ENCODE assay signal across 9 mouse cellular contexts in the genomic region with DNA sequence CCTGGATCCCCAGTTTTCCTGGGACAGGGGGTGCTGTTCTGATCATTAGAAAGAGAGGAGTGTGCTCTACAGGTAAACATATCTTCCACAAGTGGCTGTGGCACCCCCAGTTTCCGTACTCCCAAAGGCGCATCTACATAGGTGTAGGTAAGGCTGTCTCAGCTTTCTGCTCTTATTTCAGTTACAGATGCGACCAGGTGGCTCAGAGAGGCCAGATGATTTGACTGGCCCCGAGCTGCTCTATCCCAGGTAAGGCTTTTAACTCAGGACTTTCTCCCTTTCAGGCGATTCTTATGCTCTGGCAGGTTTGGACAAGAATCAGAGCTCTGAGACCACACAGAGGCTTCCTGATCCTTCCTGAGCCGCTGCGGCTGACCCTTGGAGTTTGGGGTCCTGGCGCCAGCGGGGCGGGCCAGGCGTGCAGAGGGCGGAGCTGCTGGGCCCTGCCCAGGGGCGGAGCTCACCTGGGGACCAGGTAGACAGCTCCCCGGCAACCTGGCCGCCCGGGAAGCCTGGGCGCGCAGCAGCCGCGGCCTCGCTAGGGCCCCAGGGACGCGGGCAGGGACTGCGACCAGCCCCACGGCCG. TPM values are rescaled to one million over a fixed set of nuclear protein-coding genes. Genes with fewer than 3 reads are reported as not detected.
DNase-seq lines count a peak whose midpoint lies in the region; ATAC-seq and TF ChIP-seq lines count a peak whose summit lies in the region.
"Had no signal": no experiment of that assay in that cellular context is flagged by ENCODE, and none has a peak within 500 bp of the region (broad histone marks: within the 10 kb centered on the region; RNA-seq: fewer than 3 reads in every experiment).

A gene (plus strand): TSS at position 461 of the 586 bp plus-strand sequence.

- H3K4me3 ChIP-seq in intestine, embryonic 15.5 days (replicated peaks), result peak within 1 kb of the TSS; percentile 37
- peak within 1 kb of the TSS; percentile 15 for H3K4me3 ChIP-seq in limb, embryonic 14.5 days (replicated peaks; ENCODE audit: low read length)
- H3K4me3 ChIP-seq in stomach, embryonic 16.5 days (replicated peaks; ENCODE audit: low read length), result peak within 1 kb of the TSS; percentile 44

- ATAC-seq in intestine, embryonic 15.5 days, result peak; percentile 85
- no peak for ATAC-seq in limb, embryonic 14.5 days (ENCODE audit: low FRiP score, low read depth)
- peak; percentile 83 for ATAC-seq in stomach, embryonic 16.5 days (ENCODE audit: insufficient read depth, low FRiP score)
- ATAC-seq: Patski had no signal

- peak within 1 kb of the TSS; percentile 13 for H3K9ac ChIP-seq in intestine, embryonic 15.5 days
- no peak within 1 kb of the TSS for H3K9ac ChIP-seq in limb, embryonic 14.5 days (ENCODE audit: low read depth, low read length, severe bottlenecking)
- H3K9ac ChIP-seq in stomach, embryonic 16.5 days (ENCODE audit: low read length), result peak within 1 kb of the TSS; percentile 68

- no peak for TF ChIP-seq POLR2A in limb, embryonic 14.5 days (IDR thresholded peaks at IDR 0.05; ENCODE audit: borderline replicate concordance, extremely low read depth, insufficient read depth, insufficient read length)

- H3K4me1 ChIP-seq in intestine, embryonic 15.5 days (replicated peaks), result peaks cover 20% of the 10 kb centered on the region
- 0 out of 2 replicates have a peak, but pooled peaks cover 3% of the 10 kb centered on the region for H3K4me1 ChIP-seq in limb, embryonic 14.5 days (ENCODE audit: control insufficient read depth, insufficient read depth, low read length)
- no peaks in the 10 kb centered on the region for H3K4me1 ChIP-seq in stomach, embryonic 16.5 days (ENCODE audit: control insufficient read depth, insufficient read depth, low read length)

- WGBS in intestine, embryonic 15.5 days, result 5% methylated on average over 26 of the region's 26 CpGs
- WGBS in limb, embryonic 14.5 days, result 2% methylated on average over 26 of the region's 26 CpGs
- whole genome bisulfite sequencing in stomach, embryonic 16.5 days, result 6% methylated on average over 26 of the region's 26 CpGs

- peak within 1 kb of the TSS; percentile 66 for H3K4me2 ChIP-seq in intestine, embryonic 15.5 days (replicated peaks)
- H3K4me2 ChIP-seq in limb, embryonic 14.5 days (replicated peaks; ENCODE audit: low read depth, low read length, severe bottlenecking), result peak within 1 kb of the TSS; percentile 33
- peak within 1 kb of the TSS; percentile 51 for H3K4me2 ChIP-seq in stomach, embryonic 16.5 days (ENCODE audit: low read depth, low read length)

- DNase-seq in lung, adult 18-20 months, result peak; percentile 50 to 67
- no peak for DNase-seq in lung, postnatal 25 days (ENCODE audit: low spot score)
- no peak for DNase-seq in limb, embryonic 14.5 days (ENCODE audit: low spot score)
- DNase-seq in layer of hippocampus, adult 9-11 months, result no peak
- no peak for DNase-seq in thymus, postnatal 25 days

- peaks cover 28% of the 10 kb centered on the region for H3K27me3 ChIP-seq in intestine, embryonic 15.5 days (replicated peaks)
- peaks cover 40% of the 10 kb centered on the region for H3K27me3 ChIP-seq in limb, embryonic 14.5 days (ENCODE audit: control insufficient read depth, insufficient read depth, low read length)
- peaks cover 13% of the 10 kb centered on the region for H3K27me3 ChIP-seq in stomach, embryonic 16.5 days (ENCODE audit: control insufficient read depth, insufficient read depth, low read length)
- H3K27me3 ChIP-seq: Patski had no signal

- H3K9me3 ChIP-seq in intestine, embryonic 15.5 days, result no peaks in the 10 kb centered on the region
- H3K9me3 ChIP-seq in limb, embryonic 14.5 days (ENCODE audit: control insufficient read depth, low read length), result no peaks in the 10 kb centered on the region
- H3K9me3 ChIP-seq in stomach, embryonic 16.5 days (replicated peaks; ENCODE audit: control insufficient read depth, low read length), result no peaks in the 10 kb centered on the region

- peak within 1 kb of the TSS; percentile 32; the same call in 1 of the 2 replicates for H3K27ac ChIP-seq in intestine, embryonic 15.5 days
- no peak within 1 kb of the TSS for H3K27ac ChIP-seq in limb, embryonic 14.5 days (replicated peaks; ENCODE audit: low read depth, low read length)
- peak within 1 kb of the TSS; percentile 29; the same call in 1 of the 2 replicates for H3K27ac ChIP-seq in stomach, embryonic 16.5 days (ENCODE audit: low read length)

- no peaks in the 10 kb centered on the region for H3K36me3 ChIP-seq in intestine, embryonic 15.5 days
- H3K36me3 ChIP-seq in limb, embryonic 14.5 days (ENCODE audit: control insufficient read depth, insufficient read depth, low read length), result no peaks in the 10 kb centered on the region
- H3K36me3 ChIP-seq in stomach, embryonic 16.5 days (ENCODE audit: control insufficient read depth, insufficient read depth, low read length), result no peaks in the 10 kb centered on the region

RNA-seq across cellular contexts. Expression of the gene that starts here (rescaled TPM):
- 4.4 and 5.8 TPM in 2 replicates for polyA plus RNA-seq in intestine, embryonic 15.5 days (2015; fragmentation: Nextera tagmentation; extraction: Ambion mirVana)
- polyA plus RNA-seq in limb, embryonic 14.5 days (2012; rRNA removed), result 2.1 and 3.1 TPM in 2 replicates
- polyA plus RNA-seq in limb, embryonic 14.5 days (2014; fragmentation: Nextera tagmentation; extraction: Ambion mirVana), result 2.3 and 2.6 TPM in 2 replicates
- polyA plus RNA-seq in stomach, embryonic 16.5 days (2015; fragmentation: Nextera tagmentation; extraction: Ambion mirVana), result 10.8 and 15.9 TPM in 2 replicates
- polyA plus RNA-seq: liver, adult 2 months had no signal

Comparison
In these comparisons a context has a peak if more than half of its experiments do, and no peak if none do; other contexts are left out.
1. DNase-seq: peak in lung, adult 18-20 months (2 of 2); none in lung, postnatal 25 days (single experiment), limb, embryonic 14.5 days (single experiment), layer of hippocampus, adult 9-11 months (single experiment) and thymus, postnatal 25 days (single experiment).
2. Peak in every context shown above with its lines, with median percentiles within 50 percentile points of each other: H3K4me2 ChIP-seq and H3K4me3 ChIP-seq.